ENCODE assay signal across 13 mouse cellular contexts in the genomic region with DNA sequence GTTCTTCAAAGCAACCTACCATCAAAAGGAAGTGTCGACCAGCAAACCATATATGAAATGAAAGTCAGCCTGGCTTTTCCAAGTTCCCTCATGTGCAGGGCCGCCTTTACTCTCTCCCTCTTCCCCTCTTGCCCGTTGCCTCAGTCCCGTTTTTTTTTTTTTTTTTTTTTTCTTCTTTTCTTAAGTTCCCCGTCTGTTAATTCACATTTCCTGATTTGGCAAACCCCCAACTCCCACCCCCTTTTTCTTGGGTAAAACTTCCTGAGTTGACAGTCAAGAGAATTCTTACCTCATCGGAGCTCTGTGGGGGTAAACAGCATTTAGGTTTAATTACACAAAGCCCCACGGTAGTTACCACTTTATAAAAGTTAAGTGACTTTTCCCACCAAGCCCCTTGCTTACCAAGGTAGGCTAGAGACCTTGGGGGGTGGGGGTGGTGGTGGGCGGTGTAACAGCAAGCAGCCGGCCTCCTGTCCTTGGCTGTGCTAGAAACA.
DNase-seq lines count a peak whose midpoint lies in the region; ATAC-seq and TF ChIP-seq lines count a peak whose summit lies in the region.
"Had no signal": no experiment of that assay in that cellular context is flagged by ENCODE, and none has a peak within 500 bp of the region (broad histone marks: within the 10 kb centered on the region; RNA-seq: fewer than 3 reads in every experiment).

No protein-coding gene starts in this region.

- H3K36me3 ChIP-seq in heart, embryonic 11.5 days (ENCODE audit: control insufficient read depth, insufficient read depth, low read length) = no peaks in the 10 kb centered on the region
- H3K36me3 ChIP-seq in lung, embryonic 14.5 days (ENCODE audit: insufficient read depth) = no peaks in the 10 kb centered on the region
- H3K36me3 ChIP-seq in midbrain, embryonic 15.5 days (replicated peaks) = no peaks in the 10 kb centered on the region
- H3K36me3 ChIP-seq: embryonic facial prominence, embryonic 15.5 days; intestine, embryonic 15.5 days had no signal

- H3K27ac ChIP-seq in heart, embryonic 11.5 days (ENCODE audit: low read depth, low read length) = no peak overlapping the region
- H3K27ac ChIP-seq in lung, embryonic 14.5 days (ENCODE audit: low read depth) = no peak overlapping the region; the same call in 1 of the 2 replicates
- H3K27ac ChIP-seq in midbrain, embryonic 15.5 days = no peak overlapping the region
- H3K27ac ChIP-seq: embryonic facial prominence, embryonic 15.5 days; intestine, embryonic 15.5 days had no signal

- whole genome bisulfite sequencing in heart, embryonic 11.5 days (ENCODE audit: insufficient replicate concordance) = 54% methylated on average over 9 of the region's 9 CpGs
- 30% methylated on average over 9 of the region's 9 CpGs for WGBS in lung, embryonic 14.5 days
- WGBS in midbrain, embryonic 15.5 days = 73% methylated on average over 9 of the region's 9 CpGs

- ATAC-seq in heart, embryonic 11.5 days (replicated peaks; ENCODE audit: insufficient number of reproducible peaks, low FRiP score, low TSS enrichment) = no peak
- ATAC-seq in lung, embryonic 14.5 days (ENCODE audit: insufficient read depth) = no peak
- ATAC-seq in midbrain, embryonic 15.5 days (replicated peaks) = no peak
- ATAC-seq: intestine, embryonic 15.5 days had no signal

- peak; percentile 35 to 44 for DNase-seq in heart, postnatal 10 days
- peak; percentile 8 for DNase-seq in CD4-positive, CD25-positive, alpha-beta regulatory T cell, adult 2 months (ENCODE audit: low read depth, low spot score)
- peak; percentile 91 for DNase-seq in R1 (ENCODE audit: low read depth, low spot score)
- DNase-seq in lung, embryonic 14.5 days = peak; percentile 60
- DNase-seq in embryo, embryonic 10 days (ENCODE audit: low spot score) = no peak
- DNase-seq in right cerebral cortex, postnatal 4 days = no peak
- DNase-seq: gastrocnemius, postnatal 25 days; midbrain, embryonic 14.5 days; thymus, postnatal 4 days had no signal

- intact Hi-C loops in heart, postnatal 10 days (cut with DNase I) = no loop called here

- H3K9ac ChIP-seq in heart, embryonic 11.5 days (ENCODE audit: low read depth, low read length) = no peak overlapping the region
- H3K9ac ChIP-seq in lung, embryonic 14.5 days = no peak overlapping the region
- no peak overlapping the region for H3K9ac ChIP-seq in midbrain, embryonic 15.5 days
- H3K9ac ChIP-seq: embryonic facial prominence, embryonic 15.5 days; intestine, embryonic 15.5 days had no signal

- H3K4me2 ChIP-seq in heart, embryonic 11.5 days = no peak overlapping the region
- no peak overlapping the region for H3K4me2 ChIP-seq in lung, embryonic 14.5 days
- no peak overlapping the region for H3K4me2 ChIP-seq in midbrain, embryonic 15.5 days
- H3K4me2 ChIP-seq: embryonic facial prominence, embryonic 15.5 days; intestine, embryonic 15.5 days had no signal

- H3K9me3 ChIP-seq in heart, embryonic 11.5 days (replicated peaks; ENCODE audit: control insufficient read depth, low read length) = no peaks in the 10 kb centered on the region
- no peaks in the 10 kb centered on the region for H3K9me3 ChIP-seq in lung, embryonic 14.5 days (ENCODE audit: low read depth, low read length)
- no peaks in the 10 kb centered on the region for H3K9me3 ChIP-seq in midbrain, embryonic 15.5 days
- H3K9me3 ChIP-seq: embryonic facial prominence, embryonic 15.5 days; intestine, embryonic 15.5 days had no signal

- H3K4me1 ChIP-seq in heart, embryonic 11.5 days (ENCODE audit: control insufficient read depth, insufficient read depth, low read length) = no peaks in the 10 kb centered on the region
- peaks cover 6% of the 10 kb centered on the region; the same call in 1 of the 2 replicates for H3K4me1 ChIP-seq in lung, embryonic 14.5 days (ENCODE audit: insufficient read depth)
- H3K4me1 ChIP-seq in midbrain, embryonic 15.5 days = no peaks in the 10 kb centered on the region
- H3K4me1 ChIP-seq: embryonic facial prominence, embryonic 15.5 days; intestine, embryonic 15.5 days had no signal

- no peak for TF ChIP-seq CTCF in lung, embryonic 14.5 days (IDR thresholded peaks at IDR 0.05; ENCODE audit: low read depth)

- no peaks in the 10 kb centered on the region for H3K27me3 ChIP-seq in heart, embryonic 11.5 days (ENCODE audit: control insufficient read depth, insufficient read depth, low read length)
- H3K27me3 ChIP-seq in lung, embryonic 14.5 days (ENCODE audit: insufficient read depth, low read length) = no peaks in the 10 kb centered on the region
- no peaks in the 10 kb centered on the region for H3K27me3 ChIP-seq in midbrain, embryonic 15.5 days (replicated peaks)
- H3K27me3 ChIP-seq: embryonic facial prominence, embryonic 15.5 days; intestine, embryonic 15.5 days had no signal

- H3K4me3 ChIP-seq in heart, embryonic 11.5 days (ENCODE audit: low read depth, low read length) = no peak overlapping the region
- no peak overlapping the region for H3K4me3 ChIP-seq in lung, embryonic 14.5 days (ENCODE audit: low read depth, low read length)
- H3K4me3 ChIP-seq in midbrain, embryonic 15.5 days = no peak overlapping the region
- H3K4me3 ChIP-seq: embryonic facial prominence, embryonic 15.5 days; intestine, embryonic 15.5 days had no signal

Comparison
In these comparisons a context has a peak if more than half of its experiments do, and no peak if none do; other contexts are left out.
1. DNase-seq: peak in heart, postnatal 10 days (2 of 2), CD4-positive, CD25-positive, alpha-beta regulatory T cell, adult 2 months (single experiment), R1 (single experiment) and lung, embryonic 14.5 days (single experiment); none in embryo, embryonic 10 days (single experiment) and right cerebral cortex, postnatal 4 days (single experiment).